Mouse (Mus musculus) lung, adult 2 months (tissue): Measurements from ENCODE around the gene Tmod4.

Experiments
- CTCF ChIP-seq: fragments of 200-500 bp; IDR thresholded peaks from 2 replicates; pipeline ENCODE4 v1.5.1; 2011; ENCODE audit warnings: mild to moderate bottlenecking, low read length, control low read depth; ENCODE audit not compliant: insufficient read depth
- POLR2A ChIP-seq: fragments of 200-500 bp; IDR thresholded peaks from 2 replicates; pipeline ENCODE4 v1.6.1; 2011; ENCODE audit warnings: low read depth, mild to moderate bottlenecking, control low read depth, low read length, borderline replicate concordance; ENCODE audit errors: extremely low read depth

GRCm38 (mm10) chr3:95121580-95121979 is 2.7 kb upstream of the Tmod4 start:
- TF ChIP-seq CTCF (no peak), POLR2A (no peak)
